Mouse (Mus musculus): ENCODE measurements at regions not wholly inside any gene's neighbourhood (a gene's known extent, or its start where the extent isn't known, plus 50 kb on each side); places are given as distances from the start of the nearest gene placed in this dataset.

GRCm38 (mm10) chr8:26706048-26706767 is 270.9 kb upstream of the Zfp703 start:
- DNase-seq, result no peak

DNA sequence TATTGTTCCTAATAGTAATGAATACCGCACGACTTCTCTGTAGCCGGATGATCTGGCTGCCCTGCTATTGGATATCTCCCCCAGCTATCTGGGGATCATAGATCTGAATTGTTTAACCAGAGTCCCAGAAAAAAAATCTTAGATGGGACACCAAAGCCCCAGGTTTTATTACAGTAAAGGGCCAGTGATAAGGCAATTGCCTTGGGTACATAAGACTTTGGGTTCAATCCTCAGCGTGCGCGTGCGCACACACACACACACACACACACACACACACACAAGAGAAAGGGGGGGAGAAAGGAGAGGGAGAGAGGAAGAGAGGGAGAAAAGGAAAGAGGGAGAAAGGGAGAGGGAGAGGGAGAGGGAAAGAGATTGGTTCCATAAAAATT is 270.4 kb upstream of the Zfp703 start:
- no peak for DNase-seq

GRCm38 (mm10) chr8:26713836-26714235 is 263.3 kb upstream of the Zfp703 start:
- DNase-seq, result no peak

- no peak for DNase-seq
Observed at GRCm38 (mm10) chr8:26714714-26715113, 262.4 kb upstream of the Zfp703 start.

DNA sequence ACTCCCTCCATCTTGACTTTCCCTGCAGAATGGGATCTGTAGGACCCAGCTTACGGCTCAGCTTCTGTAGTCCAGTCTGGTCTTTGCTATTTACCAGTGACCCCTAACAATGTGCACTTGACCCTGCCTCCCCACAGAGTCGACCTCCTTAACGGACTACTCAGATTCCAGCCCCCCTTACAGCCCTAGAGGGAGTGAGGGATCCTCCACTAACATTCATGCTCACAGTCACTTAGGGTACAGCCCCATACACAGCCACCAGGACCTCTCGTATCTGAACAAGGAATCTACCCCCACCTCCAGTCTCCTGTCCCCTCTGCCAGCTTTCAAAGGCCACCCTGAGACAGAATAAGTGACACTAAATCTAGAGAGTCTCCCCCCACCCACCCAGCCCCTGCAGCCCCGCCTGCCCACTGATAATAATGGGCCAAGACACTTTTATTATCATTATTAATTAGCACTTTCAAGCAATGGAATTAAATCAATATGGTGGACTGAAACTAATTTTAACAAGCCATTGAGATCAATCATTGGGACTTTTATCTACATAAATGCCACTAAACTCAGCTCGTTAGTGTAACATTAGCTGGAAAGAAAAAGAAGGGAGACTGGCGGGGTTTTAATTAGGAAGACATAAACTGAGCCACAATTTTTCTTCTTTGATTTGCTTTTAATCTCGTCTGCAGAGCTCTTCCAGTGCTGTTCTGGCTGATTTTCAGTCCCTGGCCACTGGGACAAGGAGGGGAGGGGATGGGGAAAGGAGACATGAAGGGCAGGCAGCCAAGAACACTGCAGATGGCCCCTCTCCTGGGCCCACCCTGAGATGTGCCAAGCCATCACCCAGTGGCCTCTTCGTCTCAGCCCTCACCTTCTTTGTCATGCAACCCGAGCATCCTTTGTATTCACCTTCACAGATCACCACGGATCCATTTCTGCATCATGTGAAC is 258.4 kb upstream of the Zfp703 start:
- DNase-seq, result no peak

- DNase-seq, result no peak
Observed at GRCm38 (mm10) chr8:26722766-26723165, 254.4 kb upstream of the Zfp703 start.

GRCm38 (mm10) chr8:26724628-26725027 is 252.5 kb upstream of the Zfp703 start:
- no peak for DNase-seq

DNA sequence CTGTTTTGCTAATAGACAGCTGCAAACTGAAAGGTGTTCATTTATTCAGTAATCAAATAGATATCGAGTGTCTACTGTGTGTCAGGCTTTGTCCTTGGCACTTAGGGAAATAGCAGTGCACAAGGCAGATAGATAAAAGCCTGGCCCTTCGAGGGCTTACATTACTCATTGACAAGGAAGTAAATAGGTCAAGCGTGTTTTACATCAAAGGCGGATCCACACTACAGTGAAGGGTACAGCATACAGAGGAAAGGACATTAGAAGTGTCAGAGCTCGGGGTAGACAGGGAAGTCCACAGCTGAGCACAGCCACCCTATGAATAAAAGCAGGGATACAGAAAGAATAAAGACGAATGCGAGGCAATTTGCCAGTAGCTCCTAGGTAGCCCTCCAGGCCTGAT is 251.6 kb upstream of the Zfp703 start:
- no peak for DNase-seq

DNA sequence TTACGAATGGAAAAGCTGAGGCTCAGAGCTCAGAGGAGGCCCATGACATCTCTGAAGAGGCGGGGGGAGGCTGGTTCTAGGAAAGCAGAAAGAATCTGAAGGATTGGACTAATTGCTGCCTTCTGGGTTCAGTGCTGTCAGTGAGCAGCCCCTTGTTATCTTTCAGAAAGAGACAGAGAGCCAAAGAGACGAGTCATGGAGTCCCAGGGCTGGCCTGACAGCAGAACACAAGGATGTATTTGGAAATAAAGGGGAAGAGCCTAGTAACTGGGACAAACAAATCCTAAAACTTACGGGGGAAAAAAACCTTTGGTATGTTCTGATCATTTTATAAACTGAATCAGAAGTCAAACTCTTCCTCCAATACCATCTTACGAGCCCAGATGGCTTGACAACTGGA is 247.8 kb upstream of the Zfp703 start:
- no peak for DNase-seq

DNA sequence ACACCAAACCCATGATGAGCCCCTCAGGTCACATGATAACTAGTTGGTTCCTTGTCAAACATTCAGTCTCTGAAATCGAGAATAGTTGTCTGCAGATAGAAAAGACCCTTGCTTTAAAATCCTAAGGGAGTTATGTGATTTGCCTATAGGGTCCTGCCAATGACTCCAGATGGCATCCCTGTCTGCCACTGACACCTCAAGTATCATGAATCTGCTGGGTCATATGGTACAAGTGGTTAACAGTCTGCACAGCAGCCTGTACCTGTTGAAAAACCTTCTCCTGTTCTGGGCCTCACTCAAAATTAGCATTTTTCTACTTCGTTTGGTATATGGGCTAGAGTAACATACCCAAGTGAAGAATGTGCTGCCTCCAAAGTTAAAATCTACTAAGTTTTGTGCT is 246.0 kb upstream of the Zfp703 start:
- DNase-seq, result no peak

DNA sequence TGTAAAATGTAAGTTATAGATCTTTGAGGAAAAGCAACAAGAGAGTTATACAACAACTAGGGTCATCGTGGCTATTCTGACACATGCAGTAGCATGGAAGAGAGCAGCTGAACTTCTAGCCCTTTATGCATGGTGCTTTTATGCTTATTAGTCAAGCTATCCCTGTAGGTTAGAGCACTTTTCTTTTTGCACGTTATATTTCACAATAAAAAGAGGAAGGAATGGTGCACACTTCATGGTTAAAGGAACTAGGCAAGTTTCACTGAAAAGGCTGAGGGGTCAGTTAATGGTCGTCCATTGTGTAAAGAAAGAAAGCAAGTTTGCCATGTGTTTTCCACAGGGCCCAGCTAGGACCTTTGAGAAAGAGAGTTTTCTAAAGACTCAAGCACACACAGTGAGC is 232.7 kb upstream of the Zfp703 start:
- DNase-seq, result no peak

DNA sequence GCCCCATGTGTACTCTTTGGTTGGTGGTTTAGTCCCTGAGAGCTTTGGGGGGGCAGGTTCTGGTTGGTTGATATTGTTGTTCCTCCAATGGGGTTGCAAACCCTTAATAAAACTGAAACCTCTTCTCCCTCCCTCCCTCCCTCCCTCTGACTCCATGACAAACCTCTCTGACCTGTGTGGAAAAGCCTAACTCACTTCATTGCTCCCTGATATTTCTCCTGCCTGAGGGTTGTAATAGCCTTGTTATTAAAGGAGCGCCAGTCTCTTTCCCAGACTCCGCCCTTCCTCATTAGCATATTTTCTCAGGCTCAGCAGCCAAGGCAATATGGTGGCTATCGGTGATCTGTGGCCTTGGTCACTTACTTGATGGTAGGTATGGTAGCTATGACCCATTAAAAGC is 230.3 kb upstream of the Zfp703 start:
- DNase-seq, result no peak

DNA sequence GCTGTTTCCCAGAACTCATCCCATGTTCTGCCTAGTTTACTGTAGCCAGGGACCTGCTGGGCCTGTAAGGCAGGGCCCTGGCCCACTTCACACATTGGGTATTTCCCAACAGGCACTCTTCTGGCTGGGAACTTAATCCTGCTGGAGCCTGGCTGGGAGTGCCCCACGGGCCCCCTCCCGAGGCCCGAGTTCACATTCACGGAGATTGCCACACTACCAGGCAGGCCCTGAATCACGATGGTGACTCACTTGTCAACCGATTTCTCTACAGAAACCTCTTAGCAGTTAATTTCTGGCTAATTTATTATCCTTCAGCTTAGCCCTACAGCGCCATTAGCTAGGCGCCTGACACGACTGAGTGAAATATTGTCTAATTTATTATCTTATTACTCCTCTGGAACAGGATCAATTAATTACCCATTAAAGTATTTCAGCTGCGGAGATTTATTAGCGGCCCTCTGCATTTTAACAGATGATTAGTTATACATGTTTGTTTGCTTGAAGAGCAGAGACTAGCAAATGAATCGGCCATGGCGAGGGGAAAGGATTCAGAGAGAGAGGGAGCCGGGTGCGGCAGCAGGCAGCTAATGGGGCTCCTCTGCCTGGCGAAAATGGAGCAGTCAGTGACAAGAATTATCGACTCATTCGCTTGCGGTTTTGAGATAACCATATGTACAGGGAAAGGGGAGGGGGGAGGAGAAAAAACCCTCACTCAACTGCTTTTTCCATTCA is 229.7 kb upstream of the Zfp703 start:
- DNase-seq, result no peak

DNA sequence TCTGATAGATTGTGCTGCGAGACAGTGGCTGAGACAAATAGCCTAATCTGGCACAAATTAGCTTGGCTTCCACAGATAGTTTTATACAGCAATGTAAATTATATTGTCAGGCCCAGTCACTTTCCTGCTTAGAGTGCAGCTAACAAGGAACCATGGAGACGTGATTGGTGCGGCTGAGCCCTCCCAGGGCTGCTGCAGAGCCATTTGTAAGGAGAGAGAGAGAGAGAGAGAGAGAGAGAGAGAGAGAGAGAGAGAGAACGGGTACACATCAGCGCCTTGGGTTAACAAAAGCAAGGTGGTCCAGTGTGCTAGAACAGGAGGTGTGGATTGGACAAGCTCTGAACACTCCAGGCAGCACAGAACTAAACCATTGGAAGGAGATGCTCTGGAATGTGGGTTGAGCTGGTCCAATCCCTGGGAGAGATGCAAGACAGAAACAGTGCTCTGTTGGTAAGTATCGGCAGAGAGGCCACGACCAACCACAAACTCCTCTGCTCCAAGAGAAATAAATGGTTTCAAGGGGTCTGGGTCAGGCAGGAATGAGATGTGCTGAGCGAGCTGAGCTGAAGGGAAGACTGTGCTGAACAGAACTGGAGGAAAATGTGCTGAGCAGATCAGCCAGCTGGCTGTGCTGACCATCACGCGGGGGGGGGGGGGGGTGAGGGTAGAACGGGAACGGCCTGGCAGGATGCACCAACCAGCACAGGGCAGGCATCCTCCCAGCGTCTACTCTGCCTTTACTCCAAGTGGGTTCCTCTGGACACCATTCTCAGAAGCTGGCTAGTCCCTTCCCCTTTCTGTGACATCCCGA is 228.8 kb upstream of the Zfp703 start:
- no peak for DNase-seq

DNA sequence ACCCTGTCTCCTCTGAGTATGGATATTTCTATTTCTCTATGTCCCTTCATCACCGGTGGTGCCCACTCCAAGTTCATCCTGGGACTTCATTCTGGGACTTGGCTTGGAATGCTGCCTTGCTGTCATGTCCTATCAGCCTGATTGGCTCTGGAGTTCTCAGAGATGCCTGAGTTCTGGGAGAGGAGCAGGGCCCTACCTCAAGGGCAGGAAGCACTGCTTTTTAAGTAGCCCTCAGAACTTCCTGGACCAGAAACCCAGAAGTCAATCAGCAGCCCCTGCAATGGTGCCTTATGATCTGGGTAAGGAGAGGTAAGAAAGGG is 228.2 kb upstream of the Zfp703 start:
- DNase-seq, result no peak

DNA sequence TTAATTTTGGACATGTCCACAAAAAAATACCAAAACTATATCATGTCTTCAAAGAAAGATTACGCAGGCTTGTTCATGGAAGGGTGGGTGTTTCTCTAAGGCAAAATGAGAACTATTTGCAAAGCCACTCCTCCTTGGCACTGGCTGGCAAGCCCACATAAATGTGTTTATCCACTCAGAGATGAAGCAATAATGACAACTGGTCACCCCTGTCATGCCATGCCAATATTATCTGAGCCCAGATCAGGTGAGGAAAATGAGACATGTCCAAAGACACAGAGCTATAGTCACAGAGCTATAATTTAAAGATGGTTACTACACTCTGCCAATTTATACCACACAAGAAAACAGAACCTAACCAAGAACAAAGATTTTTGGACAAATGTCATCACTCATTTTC is 227.0 kb upstream of the Zfp703 start:
- no peak for DNase-seq

- no peak for DNase-seq
Observed at GRCm38 (mm10) chr8:26751651-26752050, 225.5 kb upstream of the Zfp703 start.

GRCm38 (mm10) chr8:26756452-26756851 is 220.7 kb upstream of the Zfp703 start:
- DNase-seq, result no peak

- DNase-seq, result no peak
Observed at GRCm38 (mm10) chr8:26760726-26761125, 216.4 kb upstream of the Zfp703 start.

- no peak for DNase-seq
Observed at GRCm38 (mm10) chr8:26762942-26763778, 214.0 kb upstream of the Zfp703 start.

GRCm38 (mm10) chr8:26768474-26769229 is 208.5 kb upstream of the Zfp703 start:
- DNase-seq, result no peak
